Mouse (Mus musculus): ENCODE results near the gene Hadhb.

- no peak for TF ChIP-seq CTCF (IDR thresholded peaks at IDR 0.05; ENCODE audit: borderline replicate concordance, insufficient read depth, low read length)
- TF ChIP-seq POLR2A (IDR thresholded peaks at IDR 0.05; ENCODE audit: low read depth, low read length), result no peak
Measured at GRCm38 (mm10) chr5:30109899-30110298, 45.1 kb upstream of the Hadhb start.

All from embryonic fibroblast, embryonic 13.5 days (primary cell).